Mouse (Mus musculus): ENCODE measurements around the gene Plscr3. TPM values are rescaled to one million over a fixed set of nuclear protein-coding genes. Genes with fewer than 3 reads are reported as not detected.

Plscr3 gene
- total and polyA plus RNA-seq, 3 experiments, result 2.5 to 15.3 (median 2.9) TPM

- Histone ChIP-seq H3K27me3 (replicated peaks) (peaks cover 52% of the 10 kb centered on the region), H3K4me2 (ENCODE audit: insufficient read depth, low read depth, poor library complexity, severe bottlenecking) (no peak overlapping the region), H3K27ac (ENCODE audit: insufficient read depth, low read depth) (no peak overlapping the region), H3K4me1 (ENCODE audit: control insufficient read depth in 1 of 2, insufficient read depth in 2 of 2) (peaks cover 10 to 12% of the 10 kb centered on the region in 2 experiments), H3K79me2 (replicated peaks; ENCODE audit: control insufficient read depth, extremely low read depth, insufficient read depth, poor library complexity, severe bottlenecking) (no peaks in the 10 kb centered on the region), H3K9me3 (replicated peaks; ENCODE audit: low read length) (no peaks in the 10 kb centered on the region), H3K36me3 (replicated peaks in 1 of 2; ENCODE audit: control insufficient read depth in 1 of 2, insufficient read depth in 1 of 2, low read length in 1 of 2) (peaks cover 0 to 2% of the 10 kb centered on the region in 2 experiments), H3K9ac (ENCODE audit: insufficient read depth, low read depth) (no peak overlapping the region), H3K4me3 (replicated peaks in 1 of 3; ENCODE audit: low read depth in 2 of 3, low read length in 2 of 3, poor library complexity in 1 of 3) (no peak overlapping the region)
- no peak for DNase-seq (ENCODE audit: extremely low read depth)
- in situ Hi-C loops (cut with MboI; ENCODE audit: low pct_ligation_motif_present, low pct_unique_long_range_greater_than_20kb, low sequenced_read_pairs), result no loop called here
- dilution Hi-C loops (cut with MboI; ENCODE audit: extremely low pct_ligation_motif_present, extremely low pct_unique_long_range_greater_than_20kb, low sequenced_read_pairs), result no loop called here
- TF ChIP-seq MXI1 (IDR thresholded peaks at IDR 0.05; ENCODE audit: low read depth, low read length) (no peak), BHLHE40 (IDR thresholded peaks at IDR 0.05; ENCODE audit: low read depth, low read length) (no peak)
Observed at GRCm38 (mm10) chr11:69834001-69834549, 12.1 kb upstream of the Plscr3 start.

DNA sequence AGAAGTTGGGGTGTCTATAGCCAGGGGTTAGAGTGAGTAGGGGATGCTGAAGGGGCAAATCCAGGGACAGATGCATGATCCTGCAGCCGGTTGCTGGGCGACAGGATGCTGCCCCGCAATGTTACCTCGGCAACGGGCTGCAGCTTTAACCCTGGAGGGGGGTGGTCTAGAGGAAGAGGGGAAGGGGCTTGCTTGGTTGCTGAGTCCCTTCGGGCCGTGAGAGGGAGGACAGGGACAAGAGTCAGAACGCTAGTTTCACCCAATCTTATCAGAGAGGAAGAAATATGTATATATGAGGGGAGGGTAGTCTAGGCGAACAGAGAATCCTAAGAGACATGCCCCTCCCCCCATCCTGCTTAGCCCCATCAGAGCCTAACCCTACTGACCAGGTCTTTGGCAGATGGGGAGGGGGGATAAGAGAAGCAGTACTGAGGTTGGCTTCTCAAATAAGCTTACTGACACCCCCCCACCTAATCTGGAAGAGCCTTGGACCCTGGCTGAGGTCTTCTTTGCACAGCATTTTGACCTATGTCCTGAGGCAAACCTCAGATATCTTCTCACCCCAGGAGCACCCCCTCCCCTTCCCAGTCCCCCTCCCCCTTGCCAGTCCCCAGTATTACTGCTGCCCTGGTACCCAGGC, 10.7 kb upstream of the Plscr3 start:
- no peak overlapping the region for H3K27ac ChIP-seq (ENCODE audit: insufficient read depth, low read depth)
- DNase-seq (ENCODE audit: extremely low read depth), result no peak
- TF ChIP-seq BHLHE40 (IDR thresholded peaks at IDR 0.05; ENCODE audit: low read depth, low read length) (no peak), MEF2A (IDR thresholded peaks at IDR 0.05; ENCODE audit: borderline replicate concordance, low read depth, low read length) (no peak), MAFK (IDR thresholded peaks at IDR 0.05; ENCODE audit: insufficient replicate concordance, low read length) (no peak), SMC3 (IDR thresholded peaks at IDR 0.05; ENCODE audit: low read depth, low read length) (no peak), EP300 (IDR thresholded peaks at IDR 0.05; ENCODE audit: low read length) (no peak), KAT2A (IDR thresholded peaks at IDR 0.05; ENCODE audit: insufficient replicate concordance, low read length) (no peak), CHD2 (IDR thresholded peaks at IDR 0.05; ENCODE audit: low read length) (no peak), GABPA (IDR thresholded peaks at IDR 0.05; ENCODE audit: insufficient replicate concordance, low read depth, low read length) (no peak), NELFE (IDR thresholded peaks at IDR 0.05; ENCODE audit: low read depth, low read length) (no peak)
- no peak overlapping the region for H3K4me3 ChIP-seq (replicated peaks in 1 of 3; ENCODE audit: low read depth in 2 of 3, low read length in 2 of 3, poor library complexity in 1 of 3)
- H3K4me2 ChIP-seq (ENCODE audit: insufficient read depth, low read depth, poor library complexity, severe bottlenecking), result no peak overlapping the region
- dilution Hi-C loops (cut with MboI; ENCODE audit: extremely low pct_ligation_motif_present, extremely low pct_unique_long_range_greater_than_20kb, low sequenced_read_pairs), result no loop called here
- H3K27me3 ChIP-seq (replicated peaks), result peaks cover 49% of the 10 kb centered on the region
- H3K4me1 ChIP-seq (ENCODE audit: control insufficient read depth in 1 of 2, insufficient read depth in 2 of 2), result peaks cover 10 to 18% of the 10 kb centered on the region in 2 experiments
- no peak overlapping the region for H3K9ac ChIP-seq (ENCODE audit: insufficient read depth, low read depth)
- in situ Hi-C loops (cut with MboI; ENCODE audit: low pct_ligation_motif_present, low pct_unique_long_range_greater_than_20kb, low sequenced_read_pairs), result no loop called here
- peaks cover 3 to 9% of the 10 kb centered on the region in 2 experiments for H3K36me3 ChIP-seq (replicated peaks in 1 of 2; ENCODE audit: control insufficient read depth in 1 of 2, insufficient read depth in 1 of 2, low read length in 1 of 2)
- no peaks in the 10 kb centered on the region for H3K79me2 ChIP-seq (replicated peaks; ENCODE audit: control insufficient read depth, extremely low read depth, insufficient read depth, poor library complexity, severe bottlenecking)
- no peaks in the 10 kb centered on the region for H3K9me3 ChIP-seq (replicated peaks; ENCODE audit: low read length)

DNA sequence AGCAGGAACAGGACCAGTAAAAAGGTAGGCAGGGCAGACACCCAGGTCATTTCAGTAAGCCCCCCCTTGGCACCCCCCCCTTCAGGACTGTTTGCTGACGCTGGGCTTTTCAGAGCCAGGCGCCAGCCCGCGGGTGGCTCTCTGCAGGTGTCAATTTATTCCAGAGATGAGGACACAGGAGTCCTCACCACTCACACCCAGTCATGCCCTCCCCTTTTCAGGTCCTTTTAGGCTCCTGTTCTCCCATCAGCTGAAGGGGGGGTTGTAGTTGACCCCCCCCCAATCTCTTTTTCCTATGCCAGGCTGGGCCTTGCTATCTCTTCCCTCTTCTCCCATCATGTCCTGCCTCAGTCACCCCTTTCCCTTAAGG, 10.2 kb upstream of the Plscr3 start:
- Histone ChIP-seq H3K9me3 (replicated peaks; ENCODE audit: low read length) (no peaks in the 10 kb centered on the region), H3K79me2 (replicated peaks; ENCODE audit: control insufficient read depth, extremely low read depth, insufficient read depth, poor library complexity, severe bottlenecking) (no peaks in the 10 kb centered on the region), H3K27ac (ENCODE audit: insufficient read depth, low read depth) (no peak overlapping the region), H3K4me2 (ENCODE audit: insufficient read depth, low read depth, poor library complexity, severe bottlenecking) (no peak overlapping the region), H3K4me1 (ENCODE audit: control insufficient read depth in 1 of 2, insufficient read depth in 2 of 2) (peaks cover 10 to 18% of the 10 kb centered on the region in 2 experiments), H3K9ac (ENCODE audit: insufficient read depth, low read depth) (no peak overlapping the region), H3K4me3 (replicated peaks in 1 of 3; ENCODE audit: low read depth in 2 of 3, low read length in 2 of 3, poor library complexity in 1 of 3) (no peak overlapping the region), H3K36me3 (replicated peaks in 1 of 2; ENCODE audit: control insufficient read depth in 1 of 2, insufficient read depth in 1 of 2, low read length in 1 of 2) (peaks cover 3 to 9% of the 10 kb centered on the region in 2 experiments), H3K27me3 (replicated peaks) (peaks cover 45% of the 10 kb centered on the region)
- TF ChIP-seq UBTF (IDR thresholded peaks at IDR 0.05; ENCODE audit: low read depth, low read length) (no peak), USF2 (conservative IDR thresholded peaks at IDR 0.05; ENCODE audit: low read depth, low read length) (no peak), BHLHE40 (IDR thresholded peaks at IDR 0.05; ENCODE audit: low read depth, low read length) (no peak), CHD2 (IDR thresholded peaks at IDR 0.05; ENCODE audit: low read length) (no peak), TBP (conservative IDR thresholded peaks at IDR 0.05; ENCODE audit: low read depth, low read length) (no peak), JUN (IDR thresholded peaks at IDR 0.05; ENCODE audit: insufficient read depth, low read depth, low read length) (no peak), ZMIZ1 (IDR thresholded peaks at IDR 0.05; ENCODE audit: low read depth, low read length) (no peak), IRF4 (IDR thresholded peaks at IDR 0.05; ENCODE audit: low read depth, low read length) (no peak), RCOR1 (conservative IDR thresholded peaks at IDR 0.05; ENCODE audit: low read depth, low read length) (no peak), SMC3 (IDR thresholded peaks at IDR 0.05; ENCODE audit: low read depth, low read length) (no peak), ETS1 (conservative IDR thresholded peaks at IDR 0.05; ENCODE audit: low read depth, low read length) (no peak), MAX (IDR thresholded peaks at IDR 0.05; ENCODE audit: low read length) (no peak), SIN3A (IDR thresholded peaks at IDR 0.05; ENCODE audit: low read length) (no peak)
- in situ Hi-C loops (cut with MboI; ENCODE audit: low pct_ligation_motif_present, low pct_unique_long_range_greater_than_20kb, low sequenced_read_pairs), result no loop called here
- DNase-seq (ENCODE audit: extremely low read depth), result no peak
- dilution Hi-C loops (cut with MboI; ENCODE audit: extremely low pct_ligation_motif_present, extremely low pct_unique_long_range_greater_than_20kb, low sequenced_read_pairs), result no loop called here
